Mouse (Mus musculus) thymus, adult 18-20 months (tissue): Measurements from ENCODE around the gene Gpr15.
A peak's percentile ranks its signal among the peaks of the same experiment; 100 is the strongest.

Experiments
- DNase-seq, 2 experiments: peaks; one replicate each; pipeline ENCODE4 v3.0.0; 2022; ENCODE audit warnings: mixed read lengths in 2 of 2

Gene Gpr15

DNA sequence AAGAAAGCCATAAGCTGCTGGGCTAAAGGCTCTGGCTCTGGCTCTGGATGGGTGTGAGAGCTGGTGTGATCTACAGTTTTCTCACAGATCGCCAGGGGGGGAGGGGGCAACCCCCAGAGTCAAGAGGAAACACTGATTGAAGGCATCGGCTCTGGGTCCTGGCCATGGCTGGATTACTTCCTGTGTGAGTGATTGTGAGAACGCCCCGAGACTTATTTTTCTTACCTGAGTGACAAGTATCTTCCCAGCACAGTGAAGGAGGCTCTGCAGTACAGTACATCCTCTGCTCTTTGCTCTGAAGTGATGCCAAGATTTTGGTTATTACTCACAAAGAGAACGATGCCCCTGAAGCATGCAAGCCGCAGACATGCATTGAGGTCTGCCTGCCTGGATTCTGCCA, 17.1 kb downstream of the Gpr15 start:
- DNase-seq, result no peak

- no peak for DNase-seq
Measured at GRCm38 (mm10) chr16:58700816-58701424, 17.9 kb downstream of the Gpr15 start.

- no peak for DNase-seq
Measured at GRCm38 (mm10) chr16:58700174-58700573, 18.7 kb downstream of the Gpr15 start.

DNA sequence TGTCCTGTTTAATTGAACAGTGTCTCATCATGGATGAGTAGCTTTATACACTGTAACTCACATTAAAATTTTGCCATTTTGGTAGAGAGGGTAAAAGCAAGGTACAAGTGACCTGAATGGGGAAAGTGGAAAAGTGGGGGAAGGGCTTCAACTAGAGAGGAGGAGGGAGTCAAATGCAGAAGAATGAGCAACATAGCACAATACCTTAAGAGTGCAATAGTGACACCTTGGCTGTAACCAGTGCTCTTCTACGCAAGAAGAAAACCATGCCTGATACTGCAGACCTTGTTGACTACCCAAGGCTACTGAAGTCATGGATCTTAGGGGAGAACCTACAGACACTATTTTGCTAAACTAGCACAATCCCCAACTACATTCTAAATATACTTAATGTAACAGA, 21.6 kb downstream of the Gpr15 start:
- no peak for DNase-seq

DNA sequence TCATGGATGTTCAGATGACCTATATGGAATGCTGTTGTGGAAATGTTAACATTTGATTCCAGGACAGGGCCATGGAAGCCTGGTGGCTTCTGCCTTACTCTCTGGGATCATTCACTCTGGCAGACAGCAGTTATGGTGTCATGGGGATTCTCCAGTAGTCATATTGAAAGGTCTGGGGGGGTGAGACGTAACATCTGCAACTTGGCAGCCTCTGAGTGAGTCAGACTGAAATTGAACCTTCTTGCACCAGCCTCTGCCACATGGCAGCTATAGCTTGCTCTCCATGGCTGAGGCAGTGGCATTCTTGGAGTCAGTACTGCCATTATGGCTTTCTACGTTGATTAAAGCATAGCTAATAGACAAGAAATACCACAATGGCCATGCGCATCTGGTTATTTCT, 22.1 kb downstream of the Gpr15 start:
- no peak for DNase-seq

GRCm38 (mm10) chr16:58694091-58694490, 24.8 kb downstream of the Gpr15 start:
- DNase-seq, result no peak

GRCm38 (mm10) chr16:58690322-58690732, 28.5 kb downstream of the Gpr15 start:
- DNase-seq, result no peak

- DNase-seq, result no peak
Measured at GRCm38 (mm10) chr16:58689555-58690169, 29.2 kb downstream of the Gpr15 start.

GRCm38 (mm10) chr16:58688534-58688933, 30.3 kb downstream of the Gpr15 start:
- no peak for DNase-seq

GRCm38 (mm10) chr16:58685548-58686537, 33.0 kb downstream of the Gpr15 start:
- DNase-seq, result peak; percentile 9 to 10

DNA sequence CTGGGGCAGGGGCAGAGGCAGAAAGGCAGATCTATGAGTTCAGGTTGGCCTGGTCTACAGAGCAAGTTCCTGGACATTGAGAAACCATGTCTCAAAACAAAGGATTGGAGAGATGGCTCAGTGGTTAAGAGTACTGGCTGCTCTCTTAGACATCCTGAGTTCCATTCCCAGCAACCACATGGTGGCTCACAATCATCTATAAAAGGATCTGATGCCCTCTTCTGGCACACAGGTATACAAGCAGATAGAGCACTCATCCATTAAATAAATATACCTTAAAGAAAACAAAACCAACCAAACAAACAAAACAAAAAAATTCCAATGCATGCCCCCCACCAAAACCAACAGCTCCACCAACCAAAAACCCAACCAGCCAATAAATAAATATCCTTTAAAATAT, 34.3 kb downstream of the Gpr15 start:
- no peak for DNase-seq

GRCm38 (mm10) chr16:58683911-58684310, 35.0 kb downstream of the Gpr15 start:
- no peak for DNase-seq

GRCm38 (mm10) chr16:58682870-58683269, 36.0 kb downstream of the Gpr15 start:
- DNase-seq, result no peak

- DNase-seq, result no peak
Measured at GRCm38 (mm10) chr16:58682046-58682445, 36.8 kb downstream of the Gpr15 start.

DNA sequence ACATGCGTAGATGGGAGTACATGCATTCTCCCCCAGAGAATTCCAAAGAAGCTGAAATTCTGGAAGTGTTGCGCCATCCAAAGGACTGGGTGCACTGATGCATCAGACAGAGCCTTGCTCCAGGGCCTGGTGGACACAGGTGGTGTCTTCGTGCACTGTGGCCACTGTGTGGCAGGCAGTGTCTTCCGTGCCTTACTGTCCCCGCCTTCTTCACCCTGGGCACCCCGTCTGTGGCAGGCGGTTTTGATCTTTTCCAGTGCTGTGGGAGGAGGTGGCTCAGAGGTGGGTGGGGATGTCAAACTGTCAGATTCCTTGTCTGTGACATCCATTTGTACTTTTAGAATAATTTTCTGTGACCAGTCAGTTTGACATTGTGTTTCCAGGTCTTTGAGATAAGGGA, 40.2 kb downstream of the Gpr15 start:
- no peak for DNase-seq

- DNase-seq, result no peak
Measured at GRCm38 (mm10) chr16:58677491-58677890, 41.4 kb downstream of the Gpr15 start.

- DNase-seq, result no peak
Measured at GRCm38 (mm10) chr16:58676633-58677032, 42.2 kb downstream of the Gpr15 start.

DNA sequence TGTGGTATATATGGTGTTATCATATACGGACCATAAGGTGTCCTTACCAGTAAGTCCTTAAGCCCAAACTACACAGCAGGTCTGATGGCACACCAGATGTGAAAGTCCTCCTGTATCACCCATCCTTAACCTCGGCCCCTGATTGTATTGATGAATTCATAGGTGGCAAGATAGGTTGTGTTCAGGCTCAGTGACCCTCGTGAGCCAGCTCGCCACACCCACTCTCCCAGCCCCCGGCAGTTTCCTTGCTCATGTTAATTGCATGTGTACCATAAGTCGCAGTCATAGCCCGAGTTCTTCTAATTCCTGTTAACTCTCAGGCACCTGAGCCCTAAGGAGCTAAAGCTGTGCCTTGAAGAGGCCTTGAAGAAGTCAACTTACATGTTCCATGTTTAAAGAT, 42.7 kb downstream of the Gpr15 start:
- no peak for DNase-seq

DNA sequence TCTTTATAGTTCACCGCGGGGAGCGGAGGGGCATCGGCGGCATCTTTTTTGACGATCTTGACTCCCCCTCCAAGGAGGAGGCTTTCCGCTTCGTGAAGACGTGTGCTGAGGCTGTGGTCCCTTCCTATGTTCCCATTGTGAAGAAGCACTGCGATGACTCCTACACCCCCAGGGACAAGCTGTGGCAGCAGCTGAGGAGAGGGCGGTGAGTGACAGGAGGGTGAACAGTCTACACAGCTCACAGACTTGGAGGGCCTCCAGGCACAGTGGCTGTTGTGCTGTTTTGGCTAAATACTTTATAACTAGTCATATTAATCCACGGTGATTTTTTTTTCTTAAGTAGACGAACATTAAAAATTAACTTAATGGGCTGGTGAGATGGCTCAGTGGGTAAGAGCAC, 43.6 kb downstream of the Gpr15 start:
- no peak for DNase-seq

DNA sequence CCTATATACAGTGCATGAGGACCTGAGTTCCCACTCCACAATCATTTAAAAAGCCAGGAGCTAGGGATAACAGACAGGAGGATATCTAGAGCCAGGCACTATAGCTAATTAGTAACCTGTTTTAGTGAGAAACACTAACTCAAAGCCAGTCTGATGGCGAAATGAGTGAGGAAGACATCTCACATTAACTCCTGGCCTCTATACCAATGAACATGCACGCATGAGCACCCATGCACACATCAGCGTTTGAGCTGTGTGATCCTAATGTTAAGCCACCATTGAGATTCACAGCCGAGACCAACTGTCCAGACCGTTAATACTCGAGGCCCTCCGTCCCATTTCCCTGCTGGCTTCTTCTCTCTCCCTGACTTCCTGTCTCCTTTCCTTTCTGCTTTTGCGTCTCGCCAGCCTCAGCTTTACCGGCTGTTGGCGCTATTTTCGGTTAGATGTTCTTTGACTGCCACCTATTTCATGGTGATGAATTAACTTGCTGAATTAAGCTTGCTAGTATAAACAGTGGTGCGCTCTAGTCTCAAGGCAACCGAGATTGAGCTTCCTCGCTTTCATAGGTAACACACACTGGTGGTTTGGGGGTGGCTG, 45.0 kb downstream of the Gpr15 start:
- DNase-seq, result no peak

GRCm38 (mm10) chr16:58672396-58672795, 46.5 kb downstream of the Gpr15 start:
- no peak for DNase-seq

DNA sequence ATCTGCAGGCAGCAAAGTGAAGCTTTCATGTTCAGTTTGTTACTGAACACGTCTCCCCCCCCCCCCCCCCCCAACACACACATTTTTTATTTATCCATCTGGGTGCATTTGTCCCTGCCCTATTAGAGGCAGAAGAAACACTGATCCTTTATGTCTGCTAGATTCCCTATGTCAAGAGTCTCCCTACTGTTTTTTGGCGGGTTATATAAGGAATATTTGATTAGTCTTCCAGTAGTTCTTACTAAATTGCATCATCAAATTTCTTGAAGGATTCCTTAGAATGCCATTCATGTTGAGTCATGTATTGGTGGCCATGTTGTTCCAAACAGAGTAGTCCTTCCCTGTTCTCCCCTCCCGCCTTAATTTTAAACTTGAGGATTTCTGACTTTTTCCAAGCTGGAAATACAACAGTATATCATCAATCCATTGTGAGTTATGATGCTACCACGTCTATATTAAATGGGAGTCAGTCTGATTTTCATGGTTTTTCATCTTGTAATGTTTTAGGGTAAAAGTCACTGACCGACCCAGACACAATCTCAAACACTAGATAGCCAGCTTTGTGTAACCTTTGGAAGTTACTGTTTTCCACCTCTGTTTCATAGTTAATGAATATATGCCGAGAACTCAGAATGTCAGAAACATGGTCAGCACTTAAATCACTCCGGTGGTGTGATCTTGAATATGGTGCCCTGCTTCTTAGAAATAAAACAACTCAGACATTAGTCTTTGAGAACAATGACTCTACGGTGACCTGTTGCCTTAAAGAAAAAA, 47.5 kb downstream of the Gpr15 start:
- no peak for DNase-seq

GRCm38 (mm10) chr16:58670643-58671042, 48.2 kb downstream of the Gpr15 start:
- no peak for DNase-seq
